ENCODE assay signal across 8 mouse cellular contexts in genomic region chr19:23687296-23688021, GRCm38 (mm10). TPM values are rescaled to one million over a fixed set of nuclear protein-coding genes. Genes with fewer than 3 reads are reported as not detected.
DNase-seq lines count a peak whose midpoint lies in the region; ATAC-seq lines count a peak whose summit lies in the region.

Gene Ptar1, plus strand, starts transcription at chr19:23687429.

- H3K4me1 ChIP-seq in hindbrain, embryonic 14.5 days (replicated peaks; ENCODE audit: control insufficient read depth, insufficient read depth, low read length) = peaks cover 19% of the 10 kb centered on the region; the same call in 1 of the 2 replicates

- peak within 1 kb of the TSS; percentile 92 for H3K27ac ChIP-seq in hindbrain, embryonic 14.5 days

- no peaks in the 10 kb centered on the region for H3K36me3 ChIP-seq in hindbrain, embryonic 14.5 days (replicated peaks; ENCODE audit: control insufficient read depth, insufficient read depth)

- H3K9ac ChIP-seq in hindbrain, embryonic 14.5 days = peak within 1 kb of the TSS; percentile 75

- H3K27me3 ChIP-seq in hindbrain, embryonic 14.5 days (ENCODE audit: control insufficient read depth, insufficient read depth, low read length) = no peaks in the 10 kb centered on the region

- no peaks in the 10 kb centered on the region for H3K9me3 ChIP-seq in hindbrain, embryonic 14.5 days (ENCODE audit: control insufficient read depth, low read length)

- WGBS in hindbrain, embryonic 14.5 days = 0% methylated on average over 80 of the region's 93 CpGs

- peak within 1 kb of the TSS; percentile 54 for H3K4me2 ChIP-seq in hindbrain, embryonic 14.5 days (replicated peaks)

- H3K4me3 ChIP-seq in hindbrain, embryonic 14.5 days (replicated peaks; ENCODE audit: low read length) = peak within 1 kb of the TSS; percentile 71

- peak; percentile 87 for DNase-seq in T-cell, adult 2 months (ENCODE audit: low spot score)
- DNase-seq in cerebellum, postnatal 14 days = peak; percentile 95 to 97
- DNase-seq in frontal cortex, postnatal 25 days (ENCODE audit: low spot score in 2 of 2) = peak; percentile 70 to 75
- DNase-seq in hindbrain, embryonic 14.5 days (ENCODE audit: low spot score) = peak; percentile 92
- DNase-seq in left cerebral cortex, adult 11 months (ENCODE audit: low spot score) = peak; percentile 63
- DNase-seq in lung, postnatal 36 days = peak; percentile 92
- peak; percentile 91 for DNase-seq in retina, embryonic 14.5 days (ENCODE audit: low spot score)
- DNase-seq in thymus, postnatal 36 days = peak; percentile 89 to 92

- ATAC-seq in hindbrain, embryonic 14.5 days (ENCODE audit: low FRiP score) = peak; percentile 93

RNA-seq across cellular contexts. Expression of gene Ptar1, which starts in this region (rescaled TPM):
- 7.7 and 8.6 TPM in 2 replicates for polyA plus RNA-seq in hindbrain, embryonic 14.5 days (2014; fragmentation: Nextera tagmentation; extraction: Ambion mirVana)

Comparison
In these comparisons a context has a peak if more than half of its experiments do, and no peak if none do; other contexts are left out.
1. Peak in every context shown above with its lines: DNase-seq, ATAC-seq, H3K4me3 ChIP-seq and H3K27ac ChIP-seq.